Mouse (Mus musculus): ENCODE data around the gene Inhbb. TPM values are rescaled to one million over a fixed set of nuclear protein-coding genes. Genes with fewer than 3 reads are reported as not detected.
A peak's percentile ranks its signal among the peaks of the same experiment; 100 is the strongest.

Gene Inhbb
- polyA plus RNA-seq, 1 experiment from 2014 or later: 2.4 TPM

GRCm38 (mm10) chr1:119397839-119398238 is 24.2 kb downstream of the Inhbb start:
- H3K4me1 ChIP-seq (ENCODE audit: control insufficient read depth, insufficient read depth, low read length): no peaks in the 10 kb centered on the region
- H3K27ac ChIP-seq (ENCODE audit: low read depth, low read length): no peak overlapping the region
- no peaks in the 10 kb centered on the region for H3K36me3 ChIP-seq (ENCODE audit: control insufficient read depth, insufficient read depth, low read length)
- no peaks in the 10 kb centered on the region for H3K27me3 ChIP-seq (ENCODE audit: control insufficient read depth, insufficient read depth, low read length)
- WGBS: 81% methylated on average over 7 of the region's 7 CpGs
- H3K9me3 ChIP-seq (ENCODE audit: control insufficient read depth, low read length): no peaks in the 10 kb centered on the region
- ATAC-seq (ENCODE audit: low read depth): no peak
- H3K4me2 ChIP-seq (ENCODE audit: low read depth, low read length): no peak overlapping the region
- H3K9ac ChIP-seq (replicated peaks; ENCODE audit: low read depth, low read length): no peak overlapping the region
- no peak overlapping the region for H3K4me3 ChIP-seq (ENCODE audit: low read depth, low read length)

GRCm38 (mm10) chr1:119391311-119391710 is 30.7 kb downstream of the Inhbb start:
- Histone ChIP-seq H3K4me3 (ENCODE audit: low read depth, low read length) (no peak overlapping the region), H3K9ac (replicated peaks; ENCODE audit: low read depth, low read length) (no peak overlapping the region), H3K27me3 (ENCODE audit: control insufficient read depth, insufficient read depth, low read length) (no peaks in the 10 kb centered on the region), H3K4me1 (ENCODE audit: control insufficient read depth, insufficient read depth, low read length) (peaks cover 8% of the 10 kb centered on the region; the same call in 1 of the 2 replicates), H3K36me3 (ENCODE audit: control insufficient read depth, insufficient read depth, low read length) (no peaks in the 10 kb centered on the region), H3K4me2 (ENCODE audit: low read depth, low read length) (no peak overlapping the region), H3K27ac (ENCODE audit: low read depth, low read length) (no peak overlapping the region), H3K9me3 (ENCODE audit: control insufficient read depth, low read length) (no peaks in the 10 kb centered on the region)
- no peak for ATAC-seq (ENCODE audit: low read depth)
- WGBS: 54% methylated on average over 3 of the region's 3 CpGs

GRCm38 (mm10) chr1:119390676-119391075 is 31.4 kb downstream of the Inhbb start:
- Histone ChIP-seq H3K27me3 (ENCODE audit: control insufficient read depth, insufficient read depth, low read length) (no peaks in the 10 kb centered on the region), H3K27ac (ENCODE audit: low read depth, low read length) (no peak overlapping the region), H3K4me3 (ENCODE audit: low read depth, low read length) (no peak overlapping the region), H3K9ac (replicated peaks; ENCODE audit: low read depth, low read length) (no peak overlapping the region), H3K4me2 (ENCODE audit: low read depth, low read length) (no peak overlapping the region), H3K36me3 (ENCODE audit: control insufficient read depth, insufficient read depth, low read length) (no peaks in the 10 kb centered on the region), H3K9me3 (ENCODE audit: control insufficient read depth, low read length) (no peaks in the 10 kb centered on the region), H3K4me1 (ENCODE audit: control insufficient read depth, insufficient read depth, low read length) (peaks cover 8% of the 10 kb centered on the region; the same call in 1 of the 2 replicates)
- WGBS: 54% methylated on average over 4 of the region's 4 CpGs
- no peak for ATAC-seq (ENCODE audit: low read depth)

GRCm38 (mm10) chr1:119389771-119390500 is 32.1 kb downstream of the Inhbb start:
- Histone ChIP-seq H3K9me3 (ENCODE audit: control insufficient read depth, low read length) (no peaks in the 10 kb centered on the region), H3K9ac (replicated peaks; ENCODE audit: low read depth, low read length) (no peak overlapping the region), H3K4me1 (ENCODE audit: control insufficient read depth, insufficient read depth, low read length) (peaks cover 8% of the 10 kb centered on the region; the same call in 1 of the 2 replicates), H3K4me2 (ENCODE audit: low read depth, low read length) (no peak overlapping the region), H3K4me3 (ENCODE audit: low read depth, low read length) (no peak overlapping the region), H3K27me3 (ENCODE audit: control insufficient read depth, insufficient read depth, low read length) (no peaks in the 10 kb centered on the region), H3K36me3 (ENCODE audit: control insufficient read depth, insufficient read depth, low read length) (no peaks in the 10 kb centered on the region), H3K27ac (ENCODE audit: low read depth, low read length) (no peak overlapping the region)
- 41% methylated on average over 7 of the region's 7 CpGs for WGBS
- no peak for ATAC-seq (ENCODE audit: low read depth)

- H3K36me3 ChIP-seq (ENCODE audit: control insufficient read depth, insufficient read depth, low read length): no peaks in the 10 kb centered on the region
- ATAC-seq (ENCODE audit: low read depth): peak; percentile 89
- H3K9ac ChIP-seq (replicated peaks; ENCODE audit: low read depth, low read length): 0 out of 2 replicates have a peak overlapping the region, but pooled peaks have one; percentile 16
- peak overlapping the region; percentile 49 for H3K4me2 ChIP-seq (ENCODE audit: low read depth, low read length)
- under 1% methylated on average over 19 of the region's 19 CpGs for WGBS
- peaks cover 8% of the 10 kb centered on the region; the same call in 1 of the 2 replicates for H3K4me1 ChIP-seq (ENCODE audit: control insufficient read depth, insufficient read depth, low read length)
- no peaks in the 10 kb centered on the region for H3K27me3 ChIP-seq (ENCODE audit: control insufficient read depth, insufficient read depth, low read length)
- H3K27ac ChIP-seq (ENCODE audit: low read depth, low read length): peak overlapping the region; percentile 7; the same call in 1 of the 2 replicates
- no peak overlapping the region for H3K4me3 ChIP-seq (ENCODE audit: low read depth, low read length)
- no peaks in the 10 kb centered on the region for H3K9me3 ChIP-seq (ENCODE audit: control insufficient read depth, low read length)
These were observed 33.2 kb downstream of the Inhbb start for GRCm38 (mm10) chr1:119388664-119389396.

- no peak overlapping the region for H3K4me3 ChIP-seq (ENCODE audit: low read depth, low read length)
- no peaks in the 10 kb centered on the region for H3K9me3 ChIP-seq (ENCODE audit: control insufficient read depth, low read length)
- H3K4me1 ChIP-seq (ENCODE audit: control insufficient read depth, insufficient read depth, low read length): peaks cover 8% of the 10 kb centered on the region; the same call in 1 of the 2 replicates
- WGBS: 87% methylated on average over 3 of the region's 3 CpGs
- no peaks in the 10 kb centered on the region for H3K36me3 ChIP-seq (ENCODE audit: control insufficient read depth, insufficient read depth, low read length)
- H3K27ac ChIP-seq (ENCODE audit: low read depth, low read length): no peak overlapping the region
- H3K9ac ChIP-seq (replicated peaks; ENCODE audit: low read depth, low read length): no peak overlapping the region
- H3K27me3 ChIP-seq (ENCODE audit: control insufficient read depth, insufficient read depth, low read length): no peaks in the 10 kb centered on the region
- ATAC-seq (ENCODE audit: low read depth): no peak
- no peak overlapping the region for H3K4me2 ChIP-seq (ENCODE audit: low read depth, low read length)
These were observed 35.7 kb downstream of the Inhbb start for GRCm38 (mm10) chr1:119386306-119386705.

GRCm38 (mm10) chr1:119383916-119384315 is 38.1 kb downstream of the Inhbb start:
- H3K36me3 ChIP-seq (ENCODE audit: control insufficient read depth, insufficient read depth, low read length): no peaks in the 10 kb centered on the region
- H3K4me3 ChIP-seq (ENCODE audit: low read depth, low read length): no peak overlapping the region
- H3K27me3 ChIP-seq (ENCODE audit: control insufficient read depth, insufficient read depth, low read length): no peaks in the 10 kb centered on the region
- no peak overlapping the region for H3K4me2 ChIP-seq (ENCODE audit: low read depth, low read length)
- no peak overlapping the region for H3K27ac ChIP-seq (ENCODE audit: low read depth, low read length)
- H3K9me3 ChIP-seq (ENCODE audit: control insufficient read depth, low read length): no peaks in the 10 kb centered on the region
- no peak for ATAC-seq (ENCODE audit: low read depth)
- H3K4me1 ChIP-seq (ENCODE audit: control insufficient read depth, insufficient read depth, low read length): peaks cover 2% of the 10 kb centered on the region; the same call in 1 of the 2 replicates
- WGBS: 45% methylated on average over 9 of the region's 10 CpGs
- no peak overlapping the region for H3K9ac ChIP-seq (replicated peaks; ENCODE audit: low read depth, low read length)

- Histone ChIP-seq H3K4me3 (ENCODE audit: low read depth, low read length) (no peak overlapping the region), H3K27me3 (ENCODE audit: control insufficient read depth, insufficient read depth, low read length) (no peaks in the 10 kb centered on the region), H3K9ac (replicated peaks; ENCODE audit: low read depth, low read length) (no peak overlapping the region), H3K36me3 (ENCODE audit: control insufficient read depth, insufficient read depth, low read length) (no peaks in the 10 kb centered on the region), H3K9me3 (ENCODE audit: control insufficient read depth, low read length) (no peaks in the 10 kb centered on the region), H3K4me1 (ENCODE audit: control insufficient read depth, insufficient read depth, low read length) (no peaks in the 10 kb centered on the region), H3K27ac (ENCODE audit: low read depth, low read length) (no peak overlapping the region), H3K4me2 (ENCODE audit: low read depth, low read length) (no peak overlapping the region)
- ATAC-seq (ENCODE audit: low read depth): no peak
- WGBS: 90% methylated on average over 4 of the region's 4 CpGs
These were observed 41.4 kb downstream of the Inhbb start for GRCm38 (mm10) chr1:119380609-119381008.

- H3K27me3 ChIP-seq (ENCODE audit: control insufficient read depth, insufficient read depth, low read length): no peaks in the 10 kb centered on the region
- H3K9me3 ChIP-seq (ENCODE audit: control insufficient read depth, low read length): no peaks in the 10 kb centered on the region
- no peak overlapping the region for H3K27ac ChIP-seq (ENCODE audit: low read depth, low read length)
- H3K4me1 ChIP-seq (ENCODE audit: control insufficient read depth, insufficient read depth, low read length): no peaks in the 10 kb centered on the region
- H3K4me2 ChIP-seq (ENCODE audit: low read depth, low read length): no peak overlapping the region
- no peak for ATAC-seq (ENCODE audit: low read depth)
- H3K9ac ChIP-seq (replicated peaks; ENCODE audit: low read depth, low read length): no peak overlapping the region
- H3K4me3 ChIP-seq (ENCODE audit: low read depth, low read length): no peak overlapping the region
- H3K36me3 ChIP-seq (ENCODE audit: control insufficient read depth, insufficient read depth, low read length): no peaks in the 10 kb centered on the region
- 74% methylated on average over 5 of the region's 5 CpGs for WGBS
These were observed 46.7 kb downstream of the Inhbb start for GRCm38 (mm10) chr1:119375376-119375775.
